Mouse (Mus musculus) cortical plate, adult 2 months (tissue): ENCODE measurements around the gene Idua.

Source experiments
- CTCF ChIP-seq: fragments of 200-500 bp; IDR thresholded peaks from 2 replicates; pipeline ENCODE4 v1.5.1; 2011; ENCODE audit warnings: mild to moderate bottlenecking, control low read depth, low read length; ENCODE audit not compliant: insufficient read depth; ENCODE audit errors: extremely low read depth
- POLR2A ChIP-seq: fragments of 200-500 bp; IDR thresholded peaks from 2 replicates; pipeline ENCODE4 v1.6.1; 2011; ENCODE audit warnings: mild to moderate bottlenecking, low read length, control low read depth; ENCODE audit not compliant: insufficient read depth; ENCODE audit errors: extremely low read depth

DNA sequence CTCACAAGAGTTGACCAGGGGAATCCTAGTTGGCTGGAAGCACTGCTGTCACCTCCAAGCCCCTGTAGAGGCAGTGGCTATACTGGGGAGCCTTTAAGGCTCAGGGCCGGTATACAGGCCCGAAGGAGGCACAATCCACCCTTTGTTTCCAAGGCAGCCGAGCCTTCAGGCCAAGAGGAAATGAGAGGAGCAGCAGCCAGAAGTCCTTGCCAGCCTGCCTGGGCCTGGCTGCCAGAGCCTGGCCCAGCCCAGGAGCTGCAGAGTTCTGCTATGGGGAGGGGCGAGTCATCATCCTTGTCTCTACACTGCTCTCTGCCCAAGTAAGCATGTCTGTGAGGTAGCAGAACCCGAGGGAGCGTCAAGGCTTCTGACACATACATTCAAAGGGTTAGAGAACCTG lies 54.0 kb downstream of the Idua start:
- TF ChIP-seq CTCF (no peak), POLR2A (no peak)
